Mouse (Mus musculus) lung, postnatal 4 days (tissue): ENCODE results near the gene Nudt15.

Source experiments
- DNase-seq, 2 experiments: peaks; one replicate each; pipeline ENCODE4 v3.0.0; 2021

Nudt15 gene

GRCm38 (mm10) chr14:73470593-73470992 lies 77.4 kb downstream of the Nudt15 start:
- peak; percentile 14 to 43 for DNase-seq

DNA sequence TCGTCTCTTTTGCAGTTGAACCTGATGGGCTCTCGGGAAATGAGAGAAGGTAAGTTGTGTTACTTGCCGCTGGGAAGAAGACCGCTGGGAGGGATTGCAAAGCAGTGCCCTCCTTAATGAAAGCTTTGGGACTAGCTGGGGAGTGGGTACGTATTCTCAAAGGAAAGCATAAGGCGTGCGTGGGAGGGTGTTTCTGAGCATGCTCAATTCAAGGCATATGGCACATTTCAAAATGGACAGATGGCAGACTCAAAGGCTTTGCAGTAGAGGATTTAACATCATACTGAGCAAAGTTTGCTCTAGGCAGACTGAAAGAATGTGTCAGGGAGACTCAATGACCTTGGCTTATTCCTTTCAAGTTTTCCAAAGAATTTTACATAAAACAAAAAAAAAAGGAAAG lies 78.5 kb downstream of the Nudt15 start:
- DNase-seq, result no peak
